Mouse (Mus musculus): ENCODE measurements around the gene Myh3. TPM values are rescaled to one million over a fixed set of nuclear protein-coding genes. Genes with fewer than 3 reads are reported as not detected.
A peak's percentile ranks its signal among the peaks of the same experiment; 100 is the strongest.

Gene Myh3
- 0.84 and 0.92 TPM in 2 replicates for polyA plus RNA-seq (2012; rRNA removed)

DNA sequence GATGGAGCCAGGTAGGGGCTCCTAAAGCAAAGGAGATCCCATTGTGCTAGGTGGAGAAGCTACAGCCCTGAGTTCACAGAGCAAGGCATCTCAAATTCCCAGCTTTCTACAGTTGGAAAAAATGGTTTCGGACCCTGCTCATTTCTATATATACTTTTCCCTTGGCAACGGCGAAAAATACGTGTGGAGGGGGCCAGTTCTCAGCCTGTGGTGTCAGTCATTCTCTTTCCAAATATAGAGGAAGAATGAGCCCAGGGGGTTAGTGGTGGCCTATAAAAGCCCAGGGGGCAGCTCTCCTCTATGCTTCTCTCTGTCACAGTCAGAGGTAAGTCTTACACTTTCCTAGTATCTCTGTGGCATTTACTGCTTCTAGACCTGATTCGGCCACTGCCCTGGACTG, at the start of gene Myh3:
Gene Myh3 (plus strand): TSS at position 301 of the 400 bp plus-strand sequence.
- no peak for DNase-seq (ENCODE audit: extremely low spot score in 1 of 2, low spot score in 1 of 2)

DNA sequence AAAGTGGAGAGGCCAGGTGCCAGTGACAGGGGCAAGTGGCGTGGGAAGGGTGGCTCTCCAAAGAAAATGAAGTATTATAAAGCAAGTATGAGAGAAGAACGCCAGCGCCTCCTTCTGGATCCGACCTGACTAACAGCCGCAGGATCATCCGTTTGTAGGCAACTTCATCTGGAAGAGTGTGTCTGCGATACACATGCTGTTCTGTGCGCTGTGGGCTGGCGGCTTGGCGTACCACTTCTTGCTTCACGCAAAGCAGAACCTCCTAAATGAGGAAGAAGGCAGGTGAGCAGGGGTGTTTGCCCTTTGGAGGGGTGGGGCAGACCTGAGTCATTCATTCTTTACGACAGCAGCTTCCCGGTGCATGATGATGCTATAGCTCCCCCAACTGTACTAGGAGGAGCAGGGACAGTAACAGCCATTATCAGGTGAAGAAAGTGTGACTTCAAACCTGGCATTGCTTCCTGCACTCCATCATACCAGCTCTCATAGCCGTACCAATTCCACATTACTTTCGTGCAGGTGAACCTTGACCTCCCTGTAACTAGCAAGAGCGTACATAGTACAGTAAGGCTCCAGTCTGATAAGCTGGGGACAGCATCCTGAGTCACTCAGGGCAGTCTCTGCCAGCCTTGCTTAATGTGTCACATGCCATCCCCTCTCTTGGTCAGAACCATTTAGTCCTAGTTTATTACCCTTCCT, 47.0 kb upstream of the Myh3 start:
- no peak for DNase-seq (ENCODE audit: extremely low spot score in 1 of 2, low spot score in 1 of 2)

DNA sequence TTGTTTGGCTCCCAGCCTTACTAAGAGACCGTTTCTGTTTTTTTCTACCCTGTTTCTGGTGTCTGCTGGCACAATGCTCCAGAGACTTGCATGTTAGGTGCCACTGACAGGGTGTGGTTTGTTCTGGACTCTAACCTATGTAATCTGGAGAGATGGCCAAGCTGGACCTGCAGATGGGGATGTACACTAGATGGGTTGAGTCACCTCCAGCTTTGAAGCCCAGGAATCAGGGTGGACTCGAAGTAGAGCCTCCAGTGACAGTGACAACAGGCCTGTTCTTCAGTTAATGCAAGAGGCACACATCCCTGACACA, 46.5 kb upstream of the Myh3 start:
- no peak for DNase-seq (ENCODE audit: extremely low spot score in 1 of 2, low spot score in 1 of 2)

DNA sequence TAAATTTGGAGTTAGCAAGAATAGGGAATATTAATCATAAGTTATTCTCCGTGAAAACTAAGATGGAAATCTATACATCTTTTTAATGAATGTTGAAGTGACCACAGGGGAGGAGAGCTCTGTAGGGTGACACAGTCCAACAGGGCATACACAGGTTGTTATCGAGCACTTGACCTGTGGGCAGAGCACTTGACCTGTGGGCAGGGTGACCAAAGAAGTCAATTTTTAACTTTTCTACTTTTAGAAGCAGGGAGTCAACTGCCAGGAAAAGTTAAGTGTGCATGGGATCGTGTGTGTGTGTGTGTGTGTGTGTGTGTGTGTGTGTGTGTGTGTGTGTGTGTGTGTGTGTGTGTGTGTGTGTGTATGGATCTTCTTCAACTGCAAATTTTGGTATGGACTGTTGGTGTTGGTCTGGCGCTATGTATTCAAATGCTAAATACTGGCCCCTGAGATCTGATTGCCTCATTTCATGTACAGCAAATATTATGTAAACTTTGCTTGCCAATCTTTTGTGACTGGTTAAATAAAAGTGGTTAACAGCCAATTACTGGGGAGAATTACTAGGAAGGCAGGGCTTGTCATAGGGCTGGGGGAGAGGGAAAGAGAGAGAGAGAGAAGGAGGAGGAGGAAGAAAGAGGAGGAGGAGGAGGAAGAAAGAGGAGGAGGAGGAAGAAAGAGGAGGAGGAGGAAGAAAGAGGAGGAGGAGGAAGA, 43.2 kb upstream of the Myh3 start:
- no peak for DNase-seq (ENCODE audit: extremely low spot score in 1 of 2, low spot score in 1 of 2)

DNA sequence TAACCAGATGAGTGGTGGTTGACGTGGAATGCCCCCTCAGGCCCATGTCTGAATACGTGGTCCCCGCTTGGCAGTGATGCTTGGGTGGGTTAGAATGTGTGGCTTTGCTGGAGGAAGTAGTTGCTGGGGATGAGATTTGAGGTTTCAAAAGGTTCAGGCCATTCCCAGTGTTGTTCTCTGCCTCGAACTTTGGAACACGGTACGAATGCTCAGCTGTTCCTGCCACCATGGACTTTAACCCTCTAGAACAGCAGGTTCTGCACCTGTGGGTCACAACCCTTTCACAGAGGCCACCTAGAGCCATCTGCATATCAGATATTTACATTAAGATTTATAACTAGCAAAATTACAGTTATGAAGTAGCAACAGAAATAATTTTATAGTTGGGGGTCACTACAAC, 41.9 kb upstream of the Myh3 start:
- DNase-seq (ENCODE audit: extremely low spot score in 1 of 2, low spot score in 1 of 2) = no peak

DNA sequence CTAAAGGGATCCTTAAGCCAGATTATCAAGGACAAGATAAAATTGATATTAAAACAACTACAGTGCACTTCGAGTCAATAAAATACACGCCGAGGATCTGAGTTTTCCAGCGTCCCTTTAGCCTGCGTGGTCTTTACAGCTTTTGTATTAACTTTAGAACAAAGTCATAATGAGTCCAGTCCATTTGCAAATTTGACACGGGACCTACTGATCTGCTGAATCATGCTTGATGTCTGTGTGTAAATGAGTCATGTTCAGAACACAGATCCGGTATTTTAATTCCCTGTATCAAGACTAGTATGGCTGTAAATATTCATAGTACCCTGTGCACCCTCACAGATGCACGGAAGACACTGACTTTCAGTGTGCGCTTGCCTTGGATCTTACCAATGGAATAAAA, 41.2 kb upstream of the Myh3 start:
- no peak for DNase-seq (ENCODE audit: extremely low spot score in 1 of 2, low spot score in 1 of 2)

DNA sequence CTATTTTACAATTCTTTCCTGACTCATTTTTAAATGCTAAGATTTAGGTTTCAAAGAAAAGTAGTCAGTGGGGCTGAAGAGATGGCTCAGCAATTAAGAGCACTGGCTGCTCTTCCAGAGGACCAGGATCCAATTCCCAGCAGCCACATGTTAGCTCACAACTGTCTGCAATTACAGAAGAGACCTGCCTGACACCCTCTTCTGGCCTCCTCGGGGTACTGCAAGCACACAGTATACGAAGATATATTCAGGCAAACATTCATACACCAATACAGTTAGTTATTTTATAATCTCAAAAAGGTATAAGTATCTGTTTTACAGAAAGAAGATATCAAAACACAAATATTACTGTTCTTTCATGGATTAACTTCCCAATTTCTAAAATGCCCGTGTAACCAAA, 38.3 kb upstream of the Myh3 start:
- no peak for DNase-seq (ENCODE audit: extremely low spot score in 1 of 2, low spot score in 1 of 2)

DNA sequence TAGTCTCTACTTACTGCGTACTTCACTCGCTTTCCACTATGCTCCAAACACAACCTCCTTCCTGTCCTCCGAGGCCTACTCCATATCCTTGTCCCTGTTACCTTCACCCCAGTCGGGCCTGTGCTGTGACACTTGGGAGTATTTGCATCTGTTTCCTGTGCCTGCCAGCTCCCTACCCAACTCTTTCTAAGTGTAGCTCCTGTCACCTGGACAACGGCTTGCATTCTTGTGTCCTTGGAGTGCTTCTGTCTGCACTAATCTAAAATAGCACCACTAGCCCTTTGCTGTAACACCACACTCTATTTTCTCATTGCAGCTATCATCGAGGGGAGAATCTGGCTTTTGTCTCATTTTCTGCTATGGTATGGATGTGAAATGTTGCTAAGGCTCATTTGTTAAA, 37.6 kb upstream of the Myh3 start:
- DNase-seq (ENCODE audit: extremely low spot score in 1 of 2, low spot score in 1 of 2) = no peak

DNA sequence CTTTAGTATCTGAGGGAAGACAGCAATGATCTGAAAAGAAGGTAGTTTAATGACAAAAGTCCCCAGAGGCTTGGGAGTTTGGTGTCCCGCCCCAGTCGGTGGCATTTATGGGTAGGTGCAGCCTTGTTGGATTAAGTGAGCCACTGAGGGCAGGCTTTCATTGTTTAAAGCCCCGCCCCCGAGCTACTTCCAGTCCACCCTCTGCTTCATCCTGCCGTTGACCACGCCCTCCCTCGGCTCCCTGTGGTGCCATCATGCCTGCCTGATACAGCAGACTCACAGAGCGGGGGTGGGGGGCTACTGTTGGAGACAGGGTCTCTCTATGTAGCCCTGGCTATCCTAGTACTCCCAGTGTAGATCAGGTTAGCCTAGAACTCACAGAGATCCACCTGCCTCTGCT, 35.1 kb upstream of the Myh3 start:
- DNase-seq (ENCODE audit: extremely low spot score in 1 of 2, low spot score in 1 of 2) = no peak

DNA sequence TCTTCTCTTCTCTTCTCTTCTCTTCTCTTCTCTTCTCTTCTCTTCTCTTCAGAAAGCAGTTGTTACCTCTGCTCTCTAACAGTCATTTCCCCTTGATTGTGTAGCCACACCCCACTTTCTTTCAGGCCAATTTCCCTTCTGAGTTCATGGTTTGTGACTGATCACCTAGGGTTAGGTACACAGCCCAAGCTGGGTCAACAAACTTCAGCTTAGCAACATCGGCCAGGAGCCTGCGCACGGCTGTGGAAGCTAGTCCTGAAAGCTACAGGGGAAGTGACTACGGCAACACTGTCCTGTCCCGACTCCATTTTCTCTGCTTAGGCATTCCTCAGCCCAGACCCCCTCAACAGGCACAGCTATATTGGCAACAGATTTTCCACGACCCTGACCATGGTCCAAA, 33.1 kb upstream of the Myh3 start:
- no peak for DNase-seq (ENCODE audit: extremely low spot score in 1 of 2, low spot score in 1 of 2)

DNA sequence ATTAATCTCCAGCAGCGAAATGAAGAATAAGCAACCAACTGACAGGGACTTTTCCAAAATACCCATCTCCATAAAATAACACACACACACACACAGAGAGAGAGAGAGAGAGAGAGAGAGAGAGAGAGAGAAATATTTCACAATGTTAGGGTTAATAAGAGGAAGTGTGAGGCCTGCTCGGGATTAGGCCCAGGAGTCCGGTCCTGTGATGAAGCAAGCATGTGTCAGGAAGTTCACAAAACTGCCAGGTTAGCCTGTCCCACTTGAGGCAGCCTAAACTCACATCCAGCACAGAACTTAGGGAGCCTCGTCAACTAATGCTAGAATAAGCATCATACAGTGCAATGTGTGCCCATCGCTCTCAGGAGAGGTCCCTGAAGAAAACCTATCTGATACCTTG, 30.9 kb upstream of the Myh3 start:
- DNase-seq (ENCODE audit: extremely low spot score in 1 of 2, low spot score in 1 of 2) = no peak

DNA sequence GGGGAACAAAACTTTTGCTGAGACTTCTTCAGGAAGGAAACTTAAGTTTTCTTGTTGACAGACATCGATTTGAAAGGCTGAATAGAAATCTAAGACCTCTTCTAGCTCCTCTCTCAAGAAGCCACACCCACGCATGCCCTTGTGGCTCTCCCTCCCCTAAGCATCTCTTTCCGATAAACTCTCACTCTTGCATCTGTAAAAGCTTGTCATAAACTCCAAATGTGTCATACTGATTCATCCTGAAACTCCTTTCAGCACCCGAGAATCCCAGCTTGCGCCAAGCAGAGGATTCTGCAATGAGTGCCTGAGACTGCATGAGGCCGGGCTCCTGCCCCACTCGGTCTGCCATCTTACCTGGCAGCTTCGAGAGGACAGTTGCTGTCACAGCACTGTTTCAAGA, 29.6 kb upstream of the Myh3 start:
- no peak for DNase-seq (ENCODE audit: extremely low spot score in 1 of 2, low spot score in 1 of 2)

DNA sequence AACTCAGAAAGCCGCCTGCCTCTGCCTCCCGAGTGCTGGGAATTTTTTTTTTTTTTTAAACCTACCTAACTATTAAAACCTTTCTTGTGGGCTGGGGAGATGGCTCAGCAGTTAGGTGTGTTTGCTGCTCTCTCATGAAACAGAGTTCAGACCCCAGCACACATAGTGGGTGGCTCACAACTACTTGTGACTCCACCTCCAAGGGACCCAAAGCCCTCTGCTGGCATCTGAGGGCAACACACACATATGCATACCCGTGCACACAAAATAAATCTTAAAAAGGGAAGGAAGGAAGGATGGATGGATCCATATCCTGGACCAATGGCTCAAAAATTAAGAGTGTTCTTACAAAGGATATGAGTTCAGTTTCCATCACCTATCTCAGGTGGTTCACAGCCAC, 28.8 kb upstream of the Myh3 start:
- DNase-seq (ENCODE audit: extremely low spot score in 1 of 2, low spot score in 1 of 2) = no peak

DNA sequence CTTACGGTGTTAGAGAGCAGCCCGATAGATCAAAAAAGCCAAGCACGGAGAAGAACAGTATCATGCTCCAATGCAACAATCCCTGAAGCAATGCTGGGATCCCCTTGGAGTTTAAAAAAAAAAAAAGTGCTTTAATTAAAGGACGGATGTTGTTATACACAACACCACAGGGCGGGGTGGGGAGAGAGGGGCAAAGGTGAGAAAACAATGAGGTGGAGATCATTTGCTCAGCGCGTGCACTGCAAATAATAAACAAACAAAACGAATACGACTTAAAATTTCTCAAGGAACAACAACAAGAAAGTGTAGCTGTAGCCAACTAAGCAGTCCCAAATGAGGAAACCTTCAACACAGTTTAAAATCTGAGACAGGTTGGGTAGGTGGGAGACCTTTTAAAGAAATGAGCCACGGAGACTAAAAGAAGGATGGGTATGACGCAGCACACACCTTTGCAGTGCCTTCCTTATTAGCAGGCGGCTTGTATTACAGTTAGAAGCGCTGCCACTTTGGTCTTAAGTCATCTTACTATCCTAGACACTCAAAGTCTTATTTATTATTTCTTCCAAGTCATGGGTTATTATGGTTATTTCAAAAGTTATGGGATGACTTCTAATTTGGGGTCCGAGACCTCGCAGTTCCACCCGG, 26.3 kb upstream of the Myh3 start:
- DNase-seq (ENCODE audit: extremely low spot score in 1 of 2, low spot score in 1 of 2) = peak in 1 of 2 experiments; percentile 31

DNA sequence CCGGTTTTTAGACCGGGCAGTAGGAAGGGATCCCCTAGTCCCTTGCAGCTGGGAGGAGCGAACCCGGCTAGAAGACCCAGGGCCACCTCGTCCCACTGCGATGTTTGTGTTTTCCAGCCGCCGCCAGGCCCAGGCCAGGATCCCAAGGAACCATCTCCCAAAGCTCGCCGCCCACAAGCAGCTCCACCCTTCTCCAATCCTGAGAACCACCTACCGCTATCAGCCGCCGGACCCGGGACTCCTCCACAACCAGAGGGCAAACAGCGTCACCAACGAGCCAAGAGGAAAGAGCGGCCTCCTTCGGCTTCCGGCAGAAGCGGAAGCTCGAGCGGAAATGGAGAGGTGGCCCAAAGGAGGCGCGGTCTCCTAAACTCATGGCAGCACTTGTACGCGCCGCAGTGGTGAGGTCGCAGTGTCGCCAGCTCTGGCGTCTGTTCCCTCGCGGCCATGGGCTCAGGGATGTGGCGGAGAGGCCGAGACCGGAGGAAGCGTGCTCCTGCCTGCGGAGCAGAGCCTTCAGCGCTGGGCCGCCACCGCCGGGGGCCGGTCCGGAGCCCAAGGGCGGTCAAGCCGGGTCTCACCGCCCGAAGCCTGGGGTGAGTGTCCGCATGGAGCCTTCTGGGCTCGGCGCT, 25.7 kb upstream of the Myh3 start, which contains the start of the genes Adprm and Sco1:
Gene Adprm (minus strand): TSS at position 274 of the 632 bp plus-strand sequence.
Gene Sco1 (plus strand): TSS at position 350 of the 632 bp plus-strand sequence.
- DNase-seq (ENCODE audit: extremely low spot score in 1 of 2, low spot score in 1 of 2) = peak; percentile 82 to 91

DNA sequence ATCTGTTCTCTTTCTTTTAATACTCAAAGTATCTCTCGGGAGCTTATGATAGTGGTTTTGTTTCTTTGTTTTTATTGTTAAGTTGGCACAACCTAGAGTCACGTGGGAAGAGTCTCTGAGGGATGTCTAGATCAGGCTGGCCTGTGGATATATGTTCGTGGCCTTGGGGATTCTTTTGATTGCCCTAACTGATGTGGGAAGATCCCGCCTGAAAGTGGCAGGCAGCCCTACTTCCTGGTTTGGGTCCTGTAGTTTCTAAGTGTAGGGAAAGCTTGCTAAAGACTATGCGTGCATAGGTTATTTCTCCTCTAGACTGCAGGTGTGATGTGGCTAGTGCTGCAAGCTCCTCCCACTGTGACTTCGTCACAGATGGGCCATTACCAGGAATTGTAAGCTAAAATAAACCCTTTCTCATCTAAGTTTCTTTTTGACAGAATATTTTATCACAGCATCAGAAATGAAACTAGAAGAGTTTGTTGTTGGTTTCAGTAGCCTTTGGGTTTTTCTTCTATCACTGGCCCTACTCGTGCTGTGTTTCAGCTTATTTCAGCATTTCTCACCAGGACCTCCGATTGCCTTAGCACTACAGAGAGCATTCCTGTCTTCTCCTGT, 23.2 kb upstream of the Myh3 start:
- DNase-seq (ENCODE audit: extremely low spot score in 1 of 2, low spot score in 1 of 2) = no peak

DNA sequence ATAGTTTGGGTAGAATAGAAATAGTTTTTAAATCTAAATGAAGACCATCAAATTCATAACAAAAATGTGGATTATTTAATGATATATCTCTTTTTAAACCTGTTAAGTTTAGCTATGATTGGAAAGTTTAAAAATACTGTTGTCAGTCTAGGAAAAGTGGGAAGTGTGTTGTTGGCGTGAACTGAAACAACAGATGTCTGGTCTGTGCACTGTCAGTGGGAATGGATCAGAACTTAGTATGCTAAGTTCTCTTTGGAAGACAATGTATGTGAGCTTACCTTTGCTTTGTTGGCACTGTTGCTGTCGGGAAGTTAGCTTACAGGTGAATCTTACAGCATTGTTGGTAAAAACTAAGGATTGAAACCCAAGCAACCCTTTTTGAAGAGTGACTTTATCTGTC, 16.8 kb upstream of the Myh3 start:
- peak in 1 of 2 experiments; percentile 52 for DNase-seq (ENCODE audit: extremely low spot score in 1 of 2, low spot score in 1 of 2)

DNA sequence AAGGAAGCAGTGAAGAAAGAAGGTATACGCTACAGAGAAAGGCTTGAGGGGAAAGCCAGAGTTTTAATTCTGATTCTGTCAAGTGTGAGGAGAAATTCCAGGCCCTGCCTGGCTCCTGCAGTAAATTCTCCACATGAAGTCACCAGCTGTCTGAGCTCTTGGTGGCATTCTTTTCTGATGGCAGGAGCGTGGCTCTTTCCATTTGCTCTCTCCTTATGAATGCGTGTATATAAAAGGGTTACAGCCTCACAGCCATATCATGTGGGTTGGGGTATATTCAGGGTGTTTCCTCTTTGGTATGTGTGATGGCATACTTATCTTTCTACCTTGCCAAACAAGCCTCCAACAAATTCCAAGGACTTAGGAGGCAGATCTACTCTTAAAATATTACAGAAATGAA, 15.4 kb upstream of the Myh3 start:
- DNase-seq (ENCODE audit: extremely low spot score in 1 of 2, low spot score in 1 of 2) = peak; percentile 33 to 52

DNA sequence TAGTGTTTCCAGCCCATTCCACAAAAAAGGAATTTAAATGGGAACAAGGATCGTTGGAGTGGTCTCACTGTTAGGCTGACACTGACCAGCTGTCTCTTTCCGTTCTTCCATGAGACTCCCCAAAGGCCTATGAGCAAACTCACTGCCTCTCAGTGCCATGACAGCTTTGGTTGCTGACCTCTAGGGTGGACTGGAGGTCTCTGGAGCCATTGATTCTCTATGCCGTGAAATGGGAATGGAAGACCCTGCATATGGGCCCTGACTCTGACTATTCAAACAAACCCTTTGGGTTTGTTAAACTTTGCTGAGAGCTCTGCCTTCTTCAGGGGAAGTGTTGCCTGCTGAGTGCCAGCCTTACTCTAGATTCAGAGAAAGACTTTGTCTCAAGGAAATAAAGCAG, 10.4 kb upstream of the Myh3 start:
- no peak for DNase-seq (ENCODE audit: extremely low spot score in 1 of 2, low spot score in 1 of 2)

DNA sequence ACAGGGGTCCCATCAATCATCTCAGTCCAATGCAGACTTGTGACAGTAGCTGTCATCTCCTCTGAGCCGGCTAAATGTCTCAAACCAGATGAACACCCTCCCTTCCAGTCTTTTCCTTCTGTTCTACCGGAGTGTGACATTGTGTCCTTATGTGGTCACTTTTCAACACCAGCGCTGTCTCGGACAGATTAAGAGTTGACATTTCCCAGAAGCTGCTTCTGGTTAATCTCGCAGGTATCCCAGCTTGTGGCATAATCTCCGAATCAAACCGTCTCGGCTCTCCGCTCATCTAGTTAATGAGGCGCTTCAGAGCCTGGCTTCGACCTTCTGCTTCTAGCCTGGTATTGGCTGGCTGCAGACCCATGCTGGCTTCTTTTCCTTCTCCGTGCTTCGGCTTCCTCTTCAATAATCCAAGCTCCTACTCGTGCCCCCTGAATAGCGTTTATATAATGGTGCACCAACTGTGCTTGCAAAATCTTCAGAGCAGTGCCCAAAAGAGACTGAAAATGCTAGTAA, 5.4 kb upstream of the Myh3 start:
- no peak for DNase-seq (ENCODE audit: extremely low spot score in 1 of 2, low spot score in 1 of 2)

DNA sequence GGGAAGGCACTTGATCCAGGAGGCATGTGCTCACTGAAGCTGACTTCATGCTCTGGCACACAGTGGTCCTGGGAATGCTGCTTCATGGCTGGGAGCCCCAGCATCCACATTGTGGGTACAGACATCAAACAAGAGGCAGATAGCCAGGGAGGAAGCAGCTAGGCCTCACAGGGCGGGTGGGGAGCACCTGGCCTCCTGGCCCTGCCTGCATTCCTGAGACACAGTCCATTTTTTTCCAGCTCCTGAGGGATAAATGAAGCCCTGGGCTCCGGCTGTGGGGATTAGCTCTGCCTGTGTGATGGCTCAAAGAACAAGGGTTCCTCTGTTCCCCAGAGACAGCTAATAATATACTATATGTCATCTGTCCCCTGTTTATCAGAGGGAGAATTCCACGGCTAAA, 3.1 kb upstream of the Myh3 start:
- no peak for DNase-seq (ENCODE audit: extremely low spot score in 1 of 2, low spot score in 1 of 2)
